Mouse (Mus musculus) thymus, postnatal 0 days (tissue): ENCODE data around the gene Sox5. TPM values are rescaled to one million over a fixed set of nuclear protein-coding genes. Genes with fewer than 3 reads are reported as not detected.
A peak's percentile ranks its signal among the peaks of the same experiment; 100 is the strongest.

Experiments
- DNase-seq: peaks from one replicate; pipeline ENCODE4 v3.0.0-alpha.2; 2015; ENCODE audit warnings: low spot score
- polyA plus RNA-seq: library from polyadenylated mRNA; unstranded; fragments of >200 nt; fragmentation: Nextera tagmentation; extraction: Ambion mirVana; gene quantifications from 2 replicates; pipeline ENCODE4 v1.2.1, GENCODE M21; 2015

Gene Sox5
- polyA plus RNA-seq, 1 experiment from 2014 or later = 1.2 TPM

DNA sequence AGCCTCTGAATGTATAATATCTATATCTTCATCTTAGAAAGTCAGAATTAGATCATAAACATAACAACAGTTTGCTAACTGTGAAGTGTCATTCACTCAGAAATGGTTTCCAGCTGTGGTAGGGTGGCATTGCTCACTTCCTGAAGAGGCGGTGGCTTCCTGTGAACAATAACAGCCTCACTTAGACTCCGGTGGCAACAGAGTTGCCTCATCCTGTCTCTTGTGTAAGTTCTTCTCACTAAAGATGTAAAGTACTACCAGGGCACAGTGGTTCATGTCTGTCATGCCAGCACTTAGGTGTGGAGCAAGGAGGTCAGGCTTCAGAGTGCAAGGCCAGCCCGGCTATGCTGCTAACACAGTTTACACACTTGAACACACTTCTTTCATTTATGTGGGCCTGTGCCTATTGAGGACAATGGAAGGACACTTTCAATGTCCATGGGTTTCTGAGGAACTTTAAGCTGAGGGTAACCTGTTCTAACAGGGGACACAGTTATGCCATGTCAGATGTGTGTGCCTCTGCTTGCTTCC is 913.6 kb downstream of the Sox5 start:
- peak; percentile 67 for DNase-seq

DNA sequence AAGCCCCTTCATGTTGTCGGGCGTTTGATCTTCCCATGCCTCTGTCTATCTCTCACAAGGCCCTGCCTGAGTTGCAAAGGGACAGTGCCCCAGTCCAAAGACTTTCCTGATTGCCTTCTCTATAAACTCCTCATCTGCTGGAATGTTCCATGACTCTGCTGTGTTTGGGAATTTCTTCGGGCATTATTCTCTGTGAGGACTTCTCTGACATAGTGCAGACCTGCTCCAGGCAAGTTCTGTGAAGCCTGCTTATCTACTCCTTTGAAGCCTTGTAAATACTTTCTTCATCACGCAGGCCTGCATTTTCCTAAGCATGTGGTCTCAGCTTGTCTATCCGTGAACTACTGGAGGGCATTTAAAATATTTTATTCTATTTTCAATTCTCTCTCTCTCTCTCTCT is 914.7 kb downstream of the Sox5 start:
- no peak for DNase-seq

DNA sequence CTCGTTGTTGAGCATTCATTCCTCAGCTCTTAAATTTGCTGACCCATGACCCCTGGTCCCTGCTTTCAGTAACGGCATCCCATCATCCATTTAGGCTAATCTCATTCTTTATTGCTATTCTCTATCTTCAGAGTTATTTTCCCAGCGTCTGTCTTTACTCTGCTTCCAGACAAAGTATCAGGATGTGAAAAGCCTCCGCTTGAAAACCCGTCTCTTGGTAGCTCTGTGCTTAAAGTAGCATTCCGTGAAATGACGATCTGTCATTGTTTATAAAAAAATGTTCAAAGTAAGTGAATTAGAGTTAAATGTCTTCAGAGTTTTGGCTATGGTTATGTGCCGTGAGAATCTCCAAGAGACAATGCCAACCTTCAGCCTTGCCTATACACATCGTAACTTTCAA is 915.2 kb downstream of the Sox5 start:
- DNase-seq = no peak

DNA sequence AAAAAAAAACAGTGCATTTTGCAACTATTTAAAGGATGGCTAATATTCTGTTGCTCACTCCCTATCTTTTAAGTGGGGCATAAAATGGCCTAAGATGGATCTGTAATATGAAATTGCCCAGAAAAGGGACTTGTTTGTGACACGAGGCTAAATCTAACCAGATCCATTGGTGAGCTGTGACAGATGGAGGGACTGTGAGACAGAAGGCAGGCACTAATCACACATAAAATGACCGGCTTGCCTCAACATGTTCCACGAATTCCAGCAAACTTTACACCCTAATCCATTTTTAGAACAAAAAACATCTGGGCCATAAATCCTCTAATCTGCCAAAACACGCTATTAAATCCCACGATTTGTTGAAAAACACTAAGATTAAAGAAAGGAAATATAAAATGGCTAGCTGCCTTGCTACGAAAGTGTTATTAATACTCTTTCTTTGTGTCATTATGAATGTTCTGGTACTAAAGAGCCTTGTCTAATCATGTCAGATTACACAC is 919.1 kb downstream of the Sox5 start:
- DNase-seq = no peak

DNA sequence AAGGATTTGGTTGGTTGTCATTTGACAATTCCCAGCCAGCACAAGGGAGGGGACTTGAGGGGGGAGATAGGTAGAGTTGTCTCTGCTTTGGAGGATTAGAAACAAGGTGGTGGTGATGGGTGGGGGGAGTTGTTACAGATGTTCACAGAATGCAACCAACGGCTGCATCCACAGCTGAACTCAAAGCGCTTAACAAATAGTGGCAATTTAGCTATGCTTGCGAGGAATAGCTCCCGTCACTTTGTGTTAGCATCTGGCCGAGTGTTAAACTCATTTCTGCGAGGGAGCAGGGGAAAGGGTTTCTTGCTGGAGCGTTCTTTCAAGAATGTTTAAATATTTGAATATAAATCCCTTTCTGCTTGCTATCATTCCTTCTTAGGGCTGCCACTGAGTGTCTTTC is 921.7 kb downstream of the Sox5 start:
- DNase-seq = no peak

DNA sequence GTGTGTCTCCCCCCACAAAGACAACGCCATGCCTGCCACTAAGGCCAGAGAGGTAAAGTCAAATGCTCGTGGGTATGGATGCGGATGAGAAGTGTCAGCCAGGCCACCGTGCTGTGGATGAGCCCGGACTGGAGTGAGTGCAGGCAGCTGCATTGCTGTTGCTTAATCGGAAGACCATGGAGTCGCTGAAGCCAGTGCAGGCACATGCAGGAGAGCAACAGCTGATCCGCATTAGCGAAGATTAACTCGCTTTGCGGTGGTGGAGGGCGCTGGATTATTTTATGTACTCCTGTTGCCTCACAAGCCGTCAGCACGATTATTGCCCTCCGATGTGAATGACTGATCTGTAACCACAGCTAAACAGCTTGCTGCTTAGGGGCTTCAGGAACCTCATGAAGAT is 922.2 kb downstream of the Sox5 start:
- DNase-seq = no peak

DNA sequence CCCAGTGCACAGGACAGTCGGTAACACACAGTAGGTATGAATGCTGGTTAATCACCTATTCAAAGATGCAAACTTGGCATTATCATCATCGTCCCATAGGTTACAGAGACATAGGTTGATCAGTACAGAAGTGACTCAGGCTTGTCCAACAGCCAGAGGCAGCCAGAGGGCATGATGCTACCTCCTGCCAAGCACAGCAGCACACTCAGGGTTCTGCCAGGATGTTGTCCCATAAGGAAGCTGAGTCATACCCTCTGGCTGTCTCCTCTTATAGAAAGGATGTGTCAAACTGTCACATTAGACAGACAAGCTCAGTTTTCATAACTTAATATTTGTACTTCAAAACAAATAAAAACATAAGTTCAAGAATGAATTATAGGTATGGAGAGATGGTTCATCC is 923.2 kb downstream of the Sox5 start:
- DNase-seq = no peak

DNA sequence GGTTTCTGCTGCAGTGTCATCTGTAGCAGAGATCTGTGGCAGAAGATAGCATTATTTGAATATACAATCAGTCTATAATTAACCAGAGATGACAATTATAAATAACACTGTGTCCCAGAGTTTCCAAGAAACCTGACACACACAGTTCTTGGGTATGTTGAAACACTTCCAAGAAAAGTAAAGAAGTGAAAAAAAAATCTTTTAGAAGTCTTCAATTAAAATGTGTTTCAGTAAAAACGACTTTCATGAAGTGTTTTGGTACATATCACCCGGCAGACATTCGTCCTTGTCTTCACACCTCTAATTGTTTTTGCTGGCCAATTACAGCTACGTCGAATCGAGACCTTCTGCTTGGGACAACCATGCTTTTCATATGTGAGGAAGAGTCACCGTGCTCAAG is 924.4 kb downstream of the Sox5 start:
- DNase-seq = no peak

DNA sequence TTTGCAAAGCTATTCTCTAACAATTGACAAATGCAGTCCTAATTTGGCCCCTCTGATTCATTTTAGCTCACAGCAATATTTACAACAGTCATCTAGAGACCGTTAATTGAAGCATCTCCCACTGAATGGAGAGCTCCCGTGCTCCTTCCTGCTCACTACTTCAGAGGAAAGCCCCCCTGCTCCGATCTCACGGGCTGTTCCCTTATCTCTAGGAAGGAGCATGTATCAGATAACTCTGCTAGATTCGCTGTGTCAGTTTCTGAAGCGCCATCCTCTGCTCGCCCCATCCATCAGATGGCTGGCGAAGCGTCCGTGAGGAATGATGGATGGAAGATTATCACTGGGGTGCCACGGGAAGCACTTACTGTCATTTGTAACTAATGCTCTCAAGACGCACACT is 926.4 kb downstream of the Sox5 start:
- no peak for DNase-seq

DNA sequence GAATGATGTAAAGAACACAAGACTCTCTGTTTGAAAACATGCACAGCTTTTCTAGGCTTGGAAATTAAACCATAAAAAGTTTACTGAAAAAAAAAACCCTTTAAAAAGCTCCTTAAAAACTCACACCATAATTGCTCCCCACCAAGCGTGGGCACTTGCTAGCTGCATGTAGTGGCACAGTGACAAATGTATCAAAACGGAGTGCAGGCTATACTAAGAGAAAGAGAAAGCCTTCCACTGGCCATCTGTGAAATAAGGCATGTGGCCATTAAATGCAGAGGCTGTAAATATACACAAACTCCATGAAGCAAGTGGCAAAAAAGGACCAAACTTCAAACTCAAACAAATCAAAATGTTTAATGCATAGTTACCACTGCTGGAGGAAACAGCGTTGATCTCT is 927.7 kb downstream of the Sox5 start:
- no peak for DNase-seq

DNA sequence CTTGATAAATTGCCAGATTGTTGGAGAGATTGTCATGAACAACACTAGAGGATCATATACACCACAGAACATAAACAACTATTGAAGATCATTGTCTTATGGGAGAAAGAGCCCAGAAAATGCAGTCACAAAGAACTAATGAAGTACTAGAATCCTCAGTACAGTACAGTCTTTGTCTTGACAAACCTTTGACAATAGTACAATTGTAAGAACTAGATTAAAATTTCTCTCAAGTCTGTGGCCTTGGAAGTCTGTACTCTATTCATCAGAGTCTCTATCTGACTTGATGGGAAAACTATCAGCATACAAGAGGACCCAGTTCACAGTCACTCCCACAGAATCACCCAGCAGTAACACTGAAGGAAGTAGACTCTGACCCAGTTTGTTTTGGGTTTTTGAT is 936.0 kb downstream of the Sox5 start:
- no peak for DNase-seq

DNA sequence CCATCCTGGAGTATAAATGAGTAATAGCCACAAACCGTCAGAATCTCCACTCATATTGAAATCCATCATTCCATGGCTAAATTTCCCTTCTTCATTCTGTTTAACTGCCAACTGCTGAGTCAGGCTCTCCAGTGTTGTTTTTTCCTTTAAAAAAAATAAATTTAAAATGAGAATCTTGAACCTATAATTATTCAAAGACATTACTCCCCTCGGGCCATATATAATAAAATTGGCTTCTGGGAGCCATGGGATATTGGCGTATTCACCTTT is 937.1 kb downstream of the Sox5 start:
- DNase-seq = no peak

DNA sequence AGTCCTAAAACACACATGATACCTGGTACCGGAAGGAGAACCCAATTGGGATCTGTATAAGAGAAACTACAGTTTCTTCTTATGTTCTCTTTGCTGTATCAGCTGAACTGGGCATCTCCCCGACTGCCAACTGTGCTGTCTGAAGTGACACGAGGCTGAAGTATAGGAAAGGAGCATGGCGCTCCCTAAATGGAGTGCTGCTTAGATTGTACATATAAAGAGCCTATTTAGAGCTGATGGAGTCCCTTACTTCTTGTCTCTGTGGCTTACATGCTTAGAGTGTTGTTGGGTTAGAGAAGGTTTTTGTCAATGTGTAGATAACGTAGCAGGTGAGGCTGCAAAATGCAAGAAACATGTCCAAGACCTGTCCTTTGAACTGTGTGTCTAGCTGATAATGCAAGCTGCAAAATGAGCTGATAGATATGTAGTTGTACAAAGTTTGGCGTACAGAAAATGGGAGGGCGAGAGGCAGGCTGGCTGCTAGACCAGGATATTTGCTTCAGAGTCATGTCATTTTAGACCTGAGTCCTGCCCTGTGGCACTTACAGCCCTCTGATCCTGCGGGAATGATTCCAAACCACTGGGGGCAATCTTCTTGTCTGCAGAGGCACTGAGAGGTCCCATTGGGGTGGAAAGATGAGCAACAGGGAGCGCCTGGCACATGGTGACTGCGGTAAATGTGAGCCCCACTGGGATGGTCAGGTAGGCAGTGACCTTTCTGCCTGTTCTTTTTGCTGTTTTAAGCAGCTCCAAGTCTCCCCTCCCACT is 937.7 kb downstream of the Sox5 start:
- no peak for DNase-seq

DNA sequence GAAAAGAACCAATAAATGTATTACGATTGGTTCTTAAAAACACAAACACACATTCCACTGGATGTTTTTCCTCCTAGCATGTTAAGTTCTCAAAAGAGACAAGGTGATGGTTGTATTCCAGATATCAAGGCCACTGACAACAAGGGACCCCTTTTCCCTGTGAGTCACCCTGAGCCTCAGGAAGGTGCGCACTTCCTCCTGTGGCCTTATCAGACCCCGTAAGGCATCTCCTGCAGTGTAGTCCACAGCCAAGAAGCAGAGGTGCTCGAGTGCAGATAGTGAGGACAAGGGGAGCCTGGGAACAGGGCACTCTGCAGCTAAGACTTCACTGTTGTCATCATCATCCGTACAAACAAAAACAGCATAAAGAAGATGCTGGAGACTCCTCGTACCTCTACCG is 939.8 kb downstream of the Sox5 start:
- DNase-seq = no peak

DNA sequence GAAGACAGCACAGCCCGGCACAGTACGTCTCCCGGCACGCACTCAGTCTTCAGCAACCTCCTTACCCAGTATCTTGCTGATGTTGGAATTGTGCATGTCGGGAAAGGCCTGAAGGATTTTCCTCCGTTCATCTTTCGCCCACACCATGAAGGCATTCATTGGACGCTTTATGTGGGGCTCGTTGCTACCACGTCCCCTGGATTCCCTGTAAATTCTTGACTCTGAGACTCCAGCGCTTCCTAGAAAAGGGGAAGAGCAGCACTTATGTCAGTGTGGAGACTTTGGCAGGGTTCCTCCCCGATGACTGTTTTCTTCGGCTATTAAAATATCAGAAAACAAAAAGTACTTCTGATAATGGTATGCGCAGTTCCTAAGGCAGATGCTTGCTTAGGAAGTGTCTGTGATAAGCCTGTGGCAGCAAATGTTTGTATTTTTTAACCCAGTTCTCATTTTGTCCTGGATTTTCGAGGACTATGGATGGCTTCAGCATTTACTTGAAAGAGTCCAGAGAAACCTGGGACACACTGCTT is 940.6 kb downstream of the Sox5 start:
- DNase-seq = no peak

DNA sequence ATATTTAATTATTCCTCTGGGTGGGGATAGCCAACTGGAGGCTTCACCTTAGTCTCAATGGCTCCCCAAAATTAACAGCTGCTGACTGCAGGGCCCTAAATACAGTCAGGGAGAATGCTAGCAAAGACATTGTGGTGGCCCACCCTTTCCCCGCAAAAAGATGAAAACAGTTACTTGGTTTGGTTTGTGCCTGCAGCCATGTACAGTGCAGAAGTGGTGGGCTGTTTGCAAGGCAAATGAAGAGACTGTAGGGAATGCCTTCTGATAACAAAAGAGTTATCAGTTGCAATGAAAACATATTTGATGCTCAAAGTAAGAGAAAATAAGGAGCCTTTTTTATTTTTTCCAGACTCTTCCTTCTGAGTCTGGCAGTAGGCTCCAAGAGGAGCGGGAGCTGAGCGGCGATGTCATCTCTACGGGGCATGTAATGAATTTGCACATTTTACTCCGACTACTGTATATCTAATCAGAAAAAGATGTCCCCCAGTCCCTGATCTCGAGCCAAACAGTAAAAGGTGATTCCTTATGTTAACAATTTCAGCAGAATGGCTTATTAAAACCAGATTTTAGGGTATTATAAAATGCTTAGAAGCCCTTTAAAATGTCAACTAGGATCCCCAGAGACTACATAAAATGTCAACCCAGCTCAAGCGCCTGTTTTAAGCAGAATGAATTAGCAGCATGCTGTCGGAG is 943.2 kb downstream of the Sox5 start:
- DNase-seq = no peak

DNA sequence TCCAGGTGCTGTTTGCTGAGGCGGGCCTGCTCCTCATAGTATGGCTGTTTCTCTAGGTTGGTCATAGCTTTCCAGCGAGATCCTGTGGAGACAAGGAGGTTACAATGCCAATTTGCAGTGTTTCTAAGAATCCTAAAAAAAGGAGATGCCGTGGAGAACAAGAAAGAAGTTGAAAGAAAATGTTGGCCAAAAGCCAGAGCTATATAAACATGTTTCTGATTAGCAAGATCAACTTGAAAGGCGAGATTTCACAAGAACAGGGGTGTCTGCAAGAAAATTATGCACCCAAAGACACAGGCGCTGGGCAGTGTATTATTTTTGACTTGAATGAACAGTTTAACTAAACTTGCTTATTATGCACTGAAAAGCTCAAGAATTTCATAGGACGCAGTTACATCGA is 946.4 kb downstream of the Sox5 start:
- DNase-seq = no peak

DNA sequence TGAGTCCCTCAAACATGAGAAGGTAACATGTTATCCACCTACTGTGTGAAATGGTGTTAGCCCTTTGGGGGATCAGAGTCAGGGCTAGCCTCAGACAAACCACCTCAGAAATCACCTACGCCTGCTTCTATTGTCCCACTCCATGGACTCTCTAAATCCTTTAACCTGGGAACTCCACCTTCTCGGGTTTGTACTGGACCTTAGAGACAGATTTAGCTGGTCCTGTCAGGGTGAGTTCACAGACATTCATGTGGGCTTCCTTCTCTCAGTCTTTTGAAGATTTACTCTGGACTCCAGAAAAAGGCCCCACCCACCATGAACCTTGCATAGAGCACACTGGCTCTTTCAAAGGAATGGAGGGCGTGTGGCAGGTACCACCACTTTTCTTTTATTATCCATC is 947.8 kb downstream of the Sox5 start:
- no peak for DNase-seq

DNA sequence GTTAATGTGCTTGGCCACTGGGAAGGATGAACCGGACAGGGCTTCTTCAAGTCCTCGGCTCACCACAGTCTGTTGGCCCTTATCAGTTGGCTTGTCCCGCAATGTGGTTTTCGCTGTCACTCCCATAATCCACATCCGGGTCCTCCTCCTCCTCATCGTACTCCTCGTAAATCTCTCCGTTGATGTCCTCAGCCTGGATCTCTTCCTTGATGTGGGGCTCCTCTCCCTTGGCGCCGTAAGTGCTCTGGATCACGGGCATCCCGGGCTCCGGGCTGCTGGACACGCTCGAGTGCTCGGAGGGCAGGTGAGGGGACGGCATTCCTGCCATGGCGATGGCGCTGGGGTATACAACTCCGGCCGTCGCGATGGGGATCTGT is 948.6 kb downstream of the Sox5 start:
- DNase-seq = no peak

DNA sequence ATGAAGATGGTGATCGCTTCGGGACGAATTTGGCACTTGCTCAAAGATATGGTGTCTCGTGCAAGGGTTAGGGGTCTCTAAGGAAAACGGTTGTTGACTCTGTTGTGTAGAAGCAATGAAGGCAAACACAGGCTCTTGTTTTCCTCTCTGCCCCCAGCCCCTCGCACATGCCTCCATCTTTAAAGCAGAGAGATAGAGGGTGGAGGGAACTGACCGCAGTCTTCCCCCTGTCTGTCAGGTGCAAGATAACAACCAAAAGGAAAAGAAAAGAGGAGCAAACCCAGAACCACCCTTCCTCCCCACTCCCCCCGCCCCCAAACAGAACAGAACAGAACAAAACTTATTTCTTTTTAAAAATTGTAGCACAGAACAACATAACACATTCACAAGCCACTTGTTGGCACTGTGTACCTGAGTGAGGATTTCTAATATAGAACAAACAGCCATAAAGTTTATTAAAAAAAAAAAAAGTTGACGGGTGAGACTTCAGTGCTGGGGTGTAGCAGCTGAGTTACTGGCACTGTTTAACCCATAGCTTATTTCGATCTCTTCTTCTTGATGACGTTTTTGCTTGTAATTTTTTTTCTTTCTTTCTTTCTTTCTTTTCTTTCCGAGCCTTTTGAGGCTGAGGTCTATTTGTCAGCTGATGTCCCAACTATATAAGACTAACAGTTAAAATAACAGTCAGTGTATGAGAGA is 949.1 kb downstream of the Sox5 start:
- DNase-seq = no peak

DNA sequence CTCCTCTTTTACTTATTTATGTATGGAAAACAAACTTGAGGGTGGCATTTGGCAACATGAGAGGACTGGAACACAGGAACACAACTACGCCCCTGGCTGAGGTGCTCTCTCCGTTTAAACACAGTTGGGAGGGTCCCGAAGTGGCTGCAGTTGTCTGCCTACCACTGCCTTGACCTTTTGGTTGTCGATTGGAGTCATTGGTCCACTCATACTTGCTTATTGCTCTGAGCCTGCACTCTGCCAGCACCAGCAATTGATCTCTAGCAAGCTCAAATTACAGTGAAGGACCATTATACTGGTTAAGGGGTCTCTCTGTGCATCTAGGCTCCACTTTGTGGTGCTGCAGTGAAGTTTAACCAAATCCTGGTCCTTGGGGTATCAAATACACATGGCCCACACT is 950.5 kb downstream of the Sox5 start:
- no peak for DNase-seq

DNA sequence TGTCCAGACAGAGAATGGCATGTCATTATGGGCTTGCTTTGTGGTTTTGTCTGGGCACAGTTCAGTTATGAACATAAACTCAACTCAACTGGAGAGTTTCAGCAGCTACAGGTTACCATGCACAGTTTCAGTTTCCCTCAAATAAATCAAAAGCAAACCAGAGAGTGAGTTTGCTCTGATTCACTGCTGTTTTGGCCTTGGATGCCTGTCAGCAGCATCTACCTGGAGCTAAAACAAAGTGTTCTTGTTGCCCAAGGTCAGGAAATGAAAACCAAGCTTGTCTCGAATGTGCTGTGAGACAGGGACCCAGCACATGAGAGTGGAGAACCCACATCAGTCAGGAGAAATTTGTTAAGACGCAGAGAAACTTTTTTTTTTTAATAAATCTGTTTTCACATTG is 951.6 kb downstream of the Sox5 start:
- no peak for DNase-seq
